Mouse (Mus musculus) CH12.LX (cell line): Measurements from ENCODE around the gene Gpr89. TPM values are rescaled to one million over a fixed set of nuclear protein-coding genes. Genes with fewer than 3 reads are reported as not detected.

Experiments
- DNase-seq: peaks from one replicate; pipeline ENCODE4 v3.0.0-alpha.2; 2013; ENCODE audit errors: extremely low read depth
- H3K27ac ChIP-seq: 2 replicates; pipeline ENCODE4 v1.5.1; 2012; ENCODE audit warnings: low read depth, mild to moderate bottlenecking, control low read depth, moderate library complexity; ENCODE audit not compliant: insufficient read depth
- H3K27me3 ChIP-seq: replicated peaks from 2 replicates; pipeline ENCODE3; 2012; ENCODE audit warnings: inconsistent platforms
- H3K36me3 ChIP-seq, 2 experiments: replicated peaks in 1 of 2; 2 replicates each; pipeline versions ENCODE3 to v1.6.1; 2012; ENCODE audit warnings: inconsistent platforms in 1 of 2, low read length in 1 of 2, mild to moderate bottlenecking in 1 of 2, mixed read lengths in 1 of 2, moderate library complexity in 1 of 2; ENCODE audit not compliant: control insufficient read depth in 1 of 2, insufficient read depth in 1 of 2
- H3K4me1 ChIP-seq, 2 experiments: 2 replicates each; pipeline ENCODE4 v1.6.1; 2012; ENCODE audit warnings: inconsistent platforms in 1 of 2, moderate library complexity in 1 of 2; ENCODE audit not compliant: insufficient read depth in 2 of 2, control insufficient read depth in 1 of 2
- H3K4me2 ChIP-seq: 2 replicates; pipeline ENCODE4 v1.6.1; 2012; ENCODE audit warnings: low read depth, mild to moderate bottlenecking, control low read depth; ENCODE audit not compliant: poor library complexity, insufficient read depth, severe bottlenecking
- H3K4me3 ChIP-seq, 3 experiments: fragments of 150-350 bp in 1 of 3; sonication (generic) in 1 of 3; replicated peaks in 1 of 3; 2 replicates each; pipeline versions ENCODE3 to v1.5.1; 2011 to 2012; ENCODE audit warnings: low read depth in 2 of 3, low read length in 2 of 3, mild to moderate bottlenecking in 2 of 3, moderate library complexity in 2 of 3, control low read depth in 1 of 3, improper control_type of control experiment in 1 of 3, inconsistent platforms in 1 of 3, mixed read lengths in 1 of 3; ENCODE audit not compliant: poor library complexity in 1 of 3
- H3K79me2 ChIP-seq: replicated peaks from 2 replicates; pipeline ENCODE4 v1.6.1; 2012; ENCODE audit warnings: mild to moderate bottlenecking, moderate library complexity; ENCODE audit not compliant: control insufficient read depth, poor library complexity, insufficient read depth, severe bottlenecking; ENCODE audit errors: extremely low read depth
- H3K9ac ChIP-seq: 2 replicates; pipeline ENCODE4 v1.6.1; 2012; ENCODE audit warnings: low read depth, mild to moderate bottlenecking, control low read depth, moderate library complexity; ENCODE audit not compliant: insufficient read depth
- H3K9me3 ChIP-seq: replicated peaks from 2 replicates; pipeline ENCODE3; 2012; ENCODE audit warnings: low read length, inconsistent platforms, mixed read lengths
- BHLHE40 ChIP-seq: IDR thresholded peaks from 2 replicates; pipeline ENCODE4 v1.6.1; 2011; ENCODE audit warnings: mild to moderate bottlenecking, low read depth, low read length, improper control_type of control experiment
- CHD1 ChIP-seq: IDR thresholded peaks from 2 replicates; pipeline ENCODE4 v1.6.1; 2012; ENCODE audit warnings: low read depth, low read length, improper control_type of control experiment, inconsistent platforms
- CHD2 ChIP-seq: IDR thresholded peaks from 2 replicates; pipeline ENCODE4 v1.6.1; 2011; ENCODE audit warnings: low read length, improper control_type of control experiment
- CTCF ChIP-seq, 2 experiments: IDR thresholded peaks in 1 of 2; conservative IDR thresholded peaks in 1 of 2; 2 replicates each; pipeline ENCODE4 v1.5.1; 2011 to 2012; ENCODE audit warnings: low read depth in 2 of 2, low read length in 2 of 2, improper control_type of control experiment in 1 of 2, inconsistent platforms in 1 of 2, mild to moderate bottlenecking in 1 of 2, moderate library complexity in 1 of 2
- E2F4 ChIP-seq: IDR thresholded peaks from 2 replicates; pipeline ENCODE4 v1.6.1; 2011; ENCODE audit warnings: low read depth, low read length, improper control_type of control experiment; ENCODE audit not compliant: insufficient replicate concordance
- GABPA ChIP-seq: IDR thresholded peaks from 2 replicates; pipeline ENCODE4 v1.6.1; 2012; ENCODE audit warnings: low read depth, low read length, improper control_type of control experiment, inconsistent platforms; ENCODE audit not compliant: insufficient replicate concordance
- JUN ChIP-seq: IDR thresholded peaks from 2 replicates; pipeline ENCODE4 v1.6.1; 2011; ENCODE audit warnings: low read depth, mild to moderate bottlenecking, low read length, improper control_type of control experiment, moderate library complexity; ENCODE audit not compliant: insufficient read depth
- KAT2A ChIP-seq: IDR thresholded peaks from 2 replicates; pipeline ENCODE4 v1.6.1; 2012; ENCODE audit warnings: low read length, improper control_type of control experiment, inconsistent platforms; ENCODE audit not compliant: insufficient replicate concordance
- MAX ChIP-seq: IDR thresholded peaks from 2 replicates; pipeline ENCODE4 v1.6.1; 2011; ENCODE audit warnings: low read length, improper control_type of control experiment
- MAZ ChIP-seq: IDR thresholded peaks from 2 replicates; pipeline ENCODE4 v1.6.1; 2012; ENCODE audit warnings: low read depth, mild to moderate bottlenecking, inconsistent platforms, low read length, improper control_type of control experiment, moderate library complexity
- MYC ChIP-seq: IDR thresholded peaks from 2 replicates; pipeline ENCODE4 v1.6.1; 2011; ENCODE audit warnings: low read depth, mild to moderate bottlenecking, improper control_type of control experiment, low read length
- NRF1 ChIP-seq: IDR thresholded peaks from 2 replicates; pipeline ENCODE4 v1.6.1; 2014; ENCODE audit warnings: low read depth, mild to moderate bottlenecking, inconsistent platforms, low read length, improper control_type of control experiment, moderate library complexity
- POLR2A ChIP-seq: IDR thresholded peaks from 2 replicates; pipeline ENCODE4 v1.6.1; 2011; ENCODE audit warnings: low read depth, mild to moderate bottlenecking, improper control_type of control experiment, low read length
- RAD21 ChIP-seq: IDR thresholded peaks from 2 replicates; pipeline ENCODE4 v1.6.1; 2011; ENCODE audit warnings: low read depth, mild to moderate bottlenecking, low read length, improper control_type of control experiment, moderate library complexity
- RCOR1 ChIP-seq: conservative IDR thresholded peaks from 2 replicates; pipeline ENCODE4 v1.6.1; 2012; ENCODE audit warnings: low read depth, mild to moderate bottlenecking, inconsistent platforms, low read length, improper control_type of control experiment
- SIN3A ChIP-seq: IDR thresholded peaks from 2 replicates; pipeline ENCODE4 v1.6.1; 2012; ENCODE audit warnings: low read length, improper control_type of control experiment, inconsistent platforms
- SMC3 ChIP-seq: IDR thresholded peaks from 2 replicates; pipeline ENCODE4 v1.6.1; 2011; ENCODE audit warnings: low read depth, low read length, improper control_type of control experiment
- UBTF ChIP-seq: IDR thresholded peaks from 2 replicates; pipeline ENCODE4 v1.6.1; 2012; ENCODE audit warnings: low read depth, mild to moderate bottlenecking, inconsistent platforms, low read length, improper control_type of control experiment, moderate library complexity
- ZC3H11A ChIP-seq: IDR thresholded peaks from 2 replicates; pipeline ENCODE4 v1.6.1; 2012; ENCODE audit warnings: low read depth, mild to moderate bottlenecking, inconsistent platforms, low read length, improper control_type of control experiment
- ZKSCAN1 ChIP-seq: IDR thresholded peaks from 2 replicates; pipeline ENCODE4 v1.6.1; 2012; ENCODE audit warnings: low read depth, inconsistent platforms, low read length, improper control_type of control experiment, borderline replicate concordance
- dilution Hi-C: fragments of 300-500 bp; cut with MboI; formaldehyde crosslinking; loops from 2 replicates; pipeline ENCODE4 v1.14.3; 2020; ENCODE audit warnings: low sequenced_read_pairs; ENCODE audit not compliant: extremely low pct_unique_long_range_greater_than_20kb, extremely low pct_ligation_motif_present
- in situ Hi-C: fragments of 300-500 bp; cut with MboI; formaldehyde crosslinking; loops from 3 replicates; pipeline ENCODE4 v1.14.3; 2019; ENCODE audit warnings: low sequenced_read_pairs, low pct_ligation_motif_present, low pct_unique_long_range_greater_than_20kb, mixed read lengths
- polyA plus RNA-seq: library from polyadenylated mRNA; unstranded; fragments of >175 nt; gene quantifications from 2 replicates; pipeline ENCODE4 v1.2.1, GENCODE M21; 2012; ENCODE audit warnings: low read depth; ENCODE audit not compliant: insufficient read length
- total RNA-seq, 2 experiments: library from RNA; depleted of rRNA; stranded (reverse); fragments of 300-350 nt in 1 of 2; fragments of >200 nt in 1 of 2; gene quantifications; 2 replicates each; pipeline ENCODE4 v1.2.3; 2012 to 2014

Gpr89 gene
- total and polyA plus RNA-seq, 3 experiments, result 27.9 to 31.3 (median 30.8) TPM

- no peaks in the 10 kb centered on the region for H3K9me3 ChIP-seq
- no peak overlapping the region for H3K27ac ChIP-seq
- no peak overlapping the region for H3K4me3 ChIP-seq
- H3K9ac ChIP-seq, result no peak overlapping the region
- no peaks in the 10 kb centered on the region for H3K36me3 ChIP-seq
- H3K27me3 ChIP-seq, result no peaks in the 10 kb centered on the region
- H3K4me2 ChIP-seq, result no peak overlapping the region
- H3K79me2 ChIP-seq, result no peaks in the 10 kb centered on the region
- no peak for DNase-seq
- no peaks in the 10 kb centered on the region for H3K4me1 ChIP-seq
- dilution Hi-C loops, result no loop called here
- no peak for TF ChIP-seq GABPA
- no peak for TF ChIP-seq RCOR1
- TF ChIP-seq SMC3, result no peak
- TF ChIP-seq MAX, result no peak
- TF ChIP-seq RAD21, result no peak
- no peak for TF ChIP-seq CHD1
- TF ChIP-seq, all 38 proteins: peak for 0
- in situ Hi-C loops, result no loop called here
These were observed 70.4 kb downstream of the Gpr89 start for GRCm38 (mm10) chr3:96834587-96835348.

- TF ChIP-seq POLR2A, result no peak
- TF ChIP-seq KAT2A, result no peak
- TF ChIP-seq CTCF (conservative IDR thresholded peaks at IDR 0.05 in 1 of 2, IDR thresholded peaks at IDR 0.05 in 1 of 2; ENCODE audit: low read depth in 2 of 2, low read length in 2 of 2), result no peak
- TF ChIP-seq JUN, result no peak
- no peak for TF ChIP-seq CHD2
- TF ChIP-seq NRF1, result no peak
- TF ChIP-seq ZC3H11A, result no peak
- no peak for TF ChIP-seq UBTF
- no peak for TF ChIP-seq ZKSCAN1
- no peak for TF ChIP-seq E2F4
- TF ChIP-seq MAZ, result no peak
- TF ChIP-seq BHLHE40, result no peak
- TF ChIP-seq SIN3A, result no peak
- no peak for TF ChIP-seq MYC
- TF ChIP-seq, all 38 proteins: peak for 0
- Histone ChIP-seq H3K4me2 (no peak overlapping the region), H3K27ac (no peak overlapping the region), H3K79me2 (no peaks in the 10 kb centered on the region), H3K36me3 (no peaks in the 10 kb centered on the region), H3K4me3 (no peak overlapping the region), H3K9me3 (no peaks in the 10 kb centered on the region), H3K4me1 (no peaks in the 10 kb centered on the region), H3K27me3 (no peaks in the 10 kb centered on the region), H3K9ac (no peak overlapping the region)
- in situ Hi-C loops (no loop called here), dilution Hi-C loops (no loop called here)
- DNase-seq, result no peak
These were observed 72.2 kb downstream of the Gpr89 start for GRCm38 (mm10) chr3:96832930-96833329.
